Mouse (Mus musculus) kidney, adult 8-10 months (tissue): Measurements from ENCODE around the gene Hand2.

Source experiments
- DNase-seq, 2 experiments: peaks; one replicate each; pipeline ENCODE4 v3.0.0; 2022

Hand2 gene

GRCm38 (mm10) chr8:57325111-57325891 lies 4.5 kb downstream of the Hand2 start:
- no peak for DNase-seq

GRCm38 (mm10) chr8:57326091-57327065 lies 5.6 kb downstream of the Hand2 start:
- no peak for DNase-seq

- no peak for DNase-seq
Measured at GRCm38 (mm10) chr8:57327281-57328160, 6.7 kb downstream of the Hand2 start.

GRCm38 (mm10) chr8:57328161-57328920 lies 7.6 kb downstream of the Hand2 start:
- no peak for DNase-seq

DNA sequence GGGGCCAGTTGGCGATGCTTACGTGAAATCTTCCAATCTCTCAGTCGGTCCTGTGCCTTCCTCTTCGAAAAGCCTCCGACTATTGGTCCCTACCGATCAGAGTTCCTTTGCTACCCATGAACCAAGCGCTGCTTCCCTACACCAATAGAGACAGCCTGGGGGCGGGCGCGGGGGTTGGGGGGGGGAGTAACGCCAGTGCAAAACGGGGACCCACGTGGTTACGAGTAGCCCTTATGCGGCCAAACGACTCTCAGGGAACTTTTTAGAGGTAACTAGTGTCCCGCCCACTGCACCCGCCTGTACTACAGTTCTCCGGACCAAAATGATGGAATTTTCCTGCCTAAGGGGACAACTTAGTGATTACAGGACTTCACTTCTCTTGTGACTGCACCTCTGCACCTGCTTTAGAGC lies 8.2 kb downstream of the Hand2 start:
- DNase-seq: no peak

DNA sequence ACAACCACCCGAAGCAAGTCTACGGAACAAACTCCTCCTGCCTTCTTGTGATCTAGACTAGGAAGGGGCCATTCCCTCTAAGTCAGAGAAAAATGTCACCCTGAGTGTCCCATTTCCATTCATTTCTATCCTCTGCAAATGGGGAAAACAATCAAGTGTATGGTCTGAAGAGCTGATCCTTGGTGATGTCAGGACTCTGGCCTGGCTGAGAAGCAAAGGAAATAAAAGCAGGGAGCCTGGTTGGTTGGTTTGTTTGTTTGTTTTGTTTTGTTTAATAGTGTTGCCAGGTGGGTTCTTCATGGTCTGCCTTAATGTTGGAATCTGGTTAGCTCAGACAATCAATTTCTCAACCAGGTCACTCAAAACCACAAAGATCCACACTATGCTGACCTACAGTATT lies 9.3 kb downstream of the Hand2 start:
- no peak for DNase-seq

- DNase-seq: no peak
Measured at GRCm38 (mm10) chr8:57331727-57332630, 11.2 kb downstream of the Hand2 start.

DNA sequence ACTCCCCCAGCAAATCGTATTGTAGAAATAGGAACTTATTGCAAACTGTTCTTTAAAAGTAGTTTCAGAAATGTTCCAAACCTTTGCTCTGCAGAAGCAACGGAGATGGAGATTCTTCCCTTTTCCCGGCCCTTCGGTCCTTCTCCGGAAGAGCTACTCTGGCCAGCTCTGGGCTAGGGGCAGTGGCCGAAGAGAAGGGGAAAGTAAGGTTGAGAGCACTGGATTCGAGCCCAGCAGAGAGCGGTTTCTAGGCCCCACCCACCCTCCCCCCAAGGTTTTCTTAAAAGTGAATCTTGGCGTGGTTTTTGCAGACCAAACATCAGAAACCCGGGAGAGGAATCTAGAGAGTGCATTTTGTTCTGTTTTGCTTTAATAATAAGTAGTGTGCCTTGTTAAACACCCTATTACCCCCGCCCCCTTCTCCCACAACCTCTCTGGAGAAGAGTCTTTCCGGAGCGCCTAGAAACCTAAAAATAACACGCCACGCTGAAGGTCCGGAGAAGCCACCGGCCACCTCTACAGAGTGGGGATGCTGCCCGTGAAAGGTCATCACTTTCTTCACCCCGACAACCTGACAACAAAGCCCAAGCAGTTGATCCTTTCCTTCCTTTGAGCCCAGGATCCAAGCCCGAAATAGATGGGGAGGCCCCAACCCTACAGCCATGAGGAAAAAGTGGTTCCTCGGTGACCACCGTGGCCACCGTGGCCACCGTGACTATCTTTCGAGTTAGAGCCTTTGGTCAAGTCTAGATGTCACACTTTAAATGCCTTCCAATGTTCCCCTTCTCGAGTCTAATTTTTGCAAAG lies 12.1 kb downstream of the Hand2 start:
- DNase-seq: no peak

- no peak for DNase-seq
Measured at GRCm38 (mm10) chr8:57333483-57333770, 12.6 kb downstream of the Hand2 start.

GRCm38 (mm10) chr8:57333795-57334551 lies 13.2 kb downstream of the Hand2 start:
- no peak for DNase-seq

- DNase-seq: no peak
Measured at GRCm38 (mm10) chr8:57334714-57335113, 13.9 kb downstream of the Hand2 start.

DNA sequence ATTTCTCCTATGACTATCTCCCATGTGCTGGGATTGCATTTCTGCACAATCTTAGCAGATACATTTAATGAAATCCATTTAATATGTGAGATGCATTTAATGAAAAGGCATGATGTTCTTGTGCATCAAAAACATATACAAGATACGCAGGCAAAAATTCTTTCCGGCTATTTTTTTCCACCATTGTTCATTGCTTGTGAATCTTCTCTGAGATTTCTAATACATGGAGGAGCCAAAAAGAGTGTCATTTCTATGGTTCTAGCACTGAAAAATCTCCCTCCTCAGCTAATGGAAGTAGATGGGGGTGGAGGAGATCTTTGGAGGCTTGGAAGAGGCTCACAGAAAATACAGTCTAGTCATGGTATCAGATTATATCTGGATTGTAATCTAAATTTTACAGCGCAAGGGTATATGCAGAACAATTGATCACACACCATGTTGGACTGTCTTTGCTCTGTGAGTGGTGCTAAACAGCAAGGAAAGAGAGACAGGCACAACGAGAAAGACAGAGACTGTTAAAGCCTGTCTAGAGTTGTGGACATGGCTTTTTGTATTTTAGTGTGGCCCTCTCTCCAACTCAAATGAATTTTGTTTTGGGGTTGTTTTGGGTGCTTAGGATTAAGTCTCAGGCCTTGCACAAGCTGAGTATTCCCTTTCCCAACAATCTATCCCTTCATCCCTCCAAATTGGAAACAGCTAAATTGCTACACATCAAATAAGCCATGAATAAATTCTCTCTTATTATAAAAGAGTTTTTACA lies 16.7 kb downstream of the Hand2 start:
- no peak for DNase-seq

- no peak for DNase-seq
Measured at GRCm38 (mm10) chr8:57339711-57340650, 19.2 kb downstream of the Hand2 start.

DNA sequence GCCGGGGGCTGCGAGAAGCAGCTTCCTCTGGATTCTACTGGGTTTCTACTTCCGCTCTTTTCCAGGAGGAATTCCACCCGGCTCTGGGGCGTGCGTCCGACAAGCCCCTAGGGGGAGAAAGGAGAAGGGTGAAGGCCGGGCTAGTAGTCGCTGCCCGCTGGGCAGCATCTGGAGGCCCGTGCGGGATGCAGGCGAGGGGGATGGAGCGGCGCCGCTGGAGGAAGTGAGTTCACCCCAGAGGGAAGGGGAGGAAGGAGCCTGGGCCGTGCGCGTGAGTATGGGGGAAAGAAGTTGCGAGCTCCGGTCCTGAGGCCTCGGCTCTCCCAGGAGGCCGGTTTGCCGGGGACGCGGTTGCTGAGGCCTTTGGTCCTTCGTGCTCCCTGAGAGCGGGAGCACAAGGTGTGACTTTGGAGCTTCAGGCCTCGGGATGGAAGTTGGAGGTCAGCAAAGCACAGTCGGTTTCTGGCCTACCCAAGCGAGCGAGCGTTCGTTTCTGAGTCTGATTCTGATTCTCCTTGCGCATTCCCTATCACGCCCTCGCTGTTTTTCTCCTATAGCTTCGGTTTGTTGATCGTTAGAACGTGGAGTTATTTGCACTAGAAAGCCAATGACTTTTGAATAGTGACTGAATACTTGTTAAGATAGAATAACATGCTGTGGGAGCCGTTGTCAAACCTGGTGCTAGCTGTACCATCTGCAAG lies 20.2 kb downstream of the Hand2 start:
- DNase-seq: no peak

- DNase-seq: no peak
Measured at GRCm38 (mm10) chr8:57341541-57341840, 20.7 kb downstream of the Hand2 start.

GRCm38 (mm10) chr8:57342386-57343090 lies 21.8 kb downstream of the Hand2 start:
- no peak for DNase-seq
